Mouse (Mus musculus) lung, adult 2 months (tissue): ENCODE data around the gene Emsy.

Experiments
- CTCF ChIP-seq: fragments of 200-500 bp; IDR thresholded peaks from 2 replicates; pipeline ENCODE4 v1.5.1; 2011; ENCODE audit warnings: mild to moderate bottlenecking, low read length, control low read depth; ENCODE audit not compliant: insufficient read depth
- POLR2A ChIP-seq: fragments of 200-500 bp; IDR thresholded peaks from 2 replicates; pipeline ENCODE4 v1.6.1; 2011; ENCODE audit warnings: low read depth, mild to moderate bottlenecking, control low read depth, low read length, borderline replicate concordance; ENCODE audit errors: extremely low read depth

DNA sequence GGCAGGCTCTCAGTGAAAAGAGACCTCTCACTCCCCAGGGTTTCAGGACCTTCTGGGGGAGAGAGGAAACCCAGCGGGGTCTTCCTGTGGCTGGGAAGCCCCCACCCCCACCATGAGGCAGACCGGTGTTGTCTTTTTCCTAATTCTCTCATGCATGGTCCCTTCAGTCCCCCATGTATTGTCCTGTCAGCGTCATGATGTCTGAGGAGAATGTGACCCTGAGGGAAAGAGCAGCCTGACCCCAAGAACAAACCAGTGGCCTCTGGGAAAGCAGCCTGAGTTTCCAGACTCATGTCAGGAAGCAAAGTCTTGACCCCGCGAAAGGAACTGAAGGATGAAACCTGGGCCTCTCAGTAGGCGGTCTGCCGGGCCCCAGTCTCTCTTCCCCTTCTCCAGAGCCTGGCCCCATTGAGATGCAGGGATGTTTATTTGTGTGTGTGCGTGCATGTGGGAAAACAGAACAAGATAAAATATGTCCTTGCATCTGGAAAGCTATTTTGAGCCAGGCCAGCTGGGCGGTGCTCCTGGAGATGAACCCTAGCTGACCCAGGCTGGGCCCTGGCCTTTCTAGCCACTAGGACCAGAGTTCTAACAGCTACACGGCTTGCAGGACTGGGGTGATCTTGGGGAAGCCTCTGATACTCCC lies 84.2 kb downstream of the Emsy start:
- TF ChIP-seq POLR2A (no peak), CTCF (no peak)
